Mouse (Mus musculus): ENCODE data around the gene Mydgf.
A peak's percentile ranks its signal among the peaks of the same experiment; 100 is the strongest.

- TF ChIP-seq CTCF (conservative IDR thresholded peaks at IDR 0.05 in 1 of 2, IDR thresholded peaks at IDR 0.05 in 1 of 2; ENCODE audit: low read depth in 2 of 2, low read length in 2 of 2) (no peak), UBTF (IDR thresholded peaks at IDR 0.05; ENCODE audit: low read depth, low read length) (no peak), EP300 (IDR thresholded peaks at IDR 0.05; ENCODE audit: low read length) (no peak), POLR2A (IDR thresholded peaks at IDR 0.05; ENCODE audit: low read depth, low read length) (peak; percentile 64), CHD1 (IDR thresholded peaks at IDR 0.05; ENCODE audit: low read depth, low read length) (no peak), RAD21 (IDR thresholded peaks at IDR 0.05; ENCODE audit: low read depth, low read length) (no peak), GABPA (IDR thresholded peaks at IDR 0.05; ENCODE audit: insufficient replicate concordance, low read depth, low read length) (no peak), MAX (IDR thresholded peaks at IDR 0.05; ENCODE audit: low read length) (0 out of 2 replicates have a peak, but pooled peaks have one; percentile 20), ELF1 (IDR thresholded peaks at IDR 0.05; ENCODE audit: low read depth, low read length) (peak; percentile 31; the same call in 1 of the 2 replicates), NELFE (IDR thresholded peaks at IDR 0.05; ENCODE audit: low read depth, low read length) (peak; percentile 50; the same call in 1 of the 2 replicates), E2F4 (IDR thresholded peaks at IDR 0.05; ENCODE audit: insufficient replicate concordance, low read depth, low read length) (0 out of 2 replicates have a peak, but pooled peaks have one; percentile 53), TCF12 (IDR thresholded peaks at IDR 0.05; ENCODE audit: low read depth, low read length) (0 out of 2 replicates have a peak, but pooled peaks have one; percentile 7), NRF1 (IDR thresholded peaks at IDR 0.05; ENCODE audit: low read depth, low read length) (peak; percentile 47; the same call in 1 of the 2 replicates)
Measured at GRCm38 (mm10) chr17:56162231-56162774, 21.4 kb downstream of the Mydgf start, which contains the start of gene Tnfaip8l1.

All from CH12.LX (cell line).